Mouse (Mus musculus): ENCODE measurements around the gene Klhl29.

DNA sequence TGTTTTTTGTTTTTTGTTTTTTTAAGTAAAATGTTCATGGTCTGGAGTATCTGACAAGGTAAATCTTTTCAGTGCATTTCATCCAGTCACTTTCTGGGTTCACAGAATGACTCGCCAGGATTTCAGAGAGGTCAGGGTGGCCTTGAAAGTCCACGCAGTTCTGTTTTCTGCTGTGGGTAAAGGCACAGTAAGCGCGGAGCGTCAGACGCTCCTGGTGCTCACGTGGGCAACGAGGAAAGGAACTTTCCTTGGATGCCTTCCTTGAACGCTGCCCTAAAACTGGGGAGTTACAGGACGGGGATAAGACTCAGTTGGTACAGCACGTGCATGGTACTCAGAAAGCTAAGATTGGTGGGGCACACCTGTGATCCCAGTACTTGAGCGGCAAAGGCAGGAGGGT, 139.9 kb downstream of the Klhl29 start:
- TF ChIP-seq CTCF (IDR thresholded peaks at IDR 0.05; ENCODE audit: extremely low read depth, insufficient read length, insufficient replicate concordance, low read depth, low read length) (no peak), POLR2A (IDR thresholded peaks at IDR 0.05; ENCODE audit: low read depth, low read length) (no peak)
